ENCODE assay signal across 8 mouse cellular contexts in the genomic region with DNA sequence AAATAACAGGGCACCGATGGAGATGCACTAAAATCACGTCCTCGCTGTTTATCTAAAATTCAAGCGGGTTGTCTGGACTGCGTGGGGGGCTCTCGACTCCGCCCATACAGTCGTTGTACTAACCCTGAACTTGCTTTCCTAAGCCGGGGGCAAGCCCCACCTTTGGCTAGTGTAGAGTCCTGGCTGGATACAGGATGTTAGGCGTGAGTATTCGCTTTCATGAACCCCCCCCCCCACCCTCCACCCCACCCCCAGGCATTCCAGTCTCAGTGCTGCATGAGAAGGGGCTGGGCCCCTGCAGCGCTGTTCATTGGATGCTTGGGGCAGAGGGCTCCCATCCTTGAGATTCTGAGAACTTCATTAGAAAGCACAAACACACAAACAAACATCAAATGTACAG. TPM values are rescaled to one million over a fixed set of nuclear protein-coding genes. Genes with fewer than 3 reads are reported as not detected.
A peak's percentile ranks its signal among the peaks of the same experiment; 100 is the strongest.
DNase-seq lines count a peak whose midpoint lies in the region; ATAC-seq and TF ChIP-seq lines count a peak whose summit lies in the region.

No protein-coding gene starts in this region.

- no peak for TF ChIP-seq CTCF in heart, adult 2 months (IDR thresholded peaks at IDR 0.05)

- TF ChIP-seq EP300 in heart, adult 2 months (IDR thresholded peaks at IDR 0.05; ENCODE audit: insufficient read depth, low read depth, low read length), result no peak

- no peak for TF ChIP-seq POLR2A in heart, adult 2 months (IDR thresholded peaks at IDR 0.05; ENCODE audit: insufficient read depth, low read depth, low read length)

- peaks cover 29 to 36% of the 10 kb centered on the region in 2 experiments for H3K4me1 ChIP-seq in heart, embryonic 14.5 days (ENCODE audit: control insufficient read depth in 2 of 2, insufficient read depth in 2 of 2, low read length in 2 of 2)
- peaks cover 7% of the 10 kb centered on the region for H3K4me1 ChIP-seq in heart, adult 2 months (ENCODE audit: control insufficient read depth, insufficient read depth, low read length)
- peaks cover 66% of the 10 kb centered on the region for H3K4me1 ChIP-seq in hindbrain, embryonic 10.5 days (replicated peaks)
- peaks cover 40% of the 10 kb centered on the region for H3K4me1 ChIP-seq in midbrain, embryonic 12.5 days

- peak overlapping the region; percentile 96 for H3K9ac ChIP-seq in heart, embryonic 14.5 days (ENCODE audit: low read length)
- no peak overlapping the region for H3K9ac ChIP-seq in heart, adult 2 months (ENCODE audit: low read depth, low read length)
- H3K9ac ChIP-seq in midbrain, embryonic 12.5 days (replicated peaks), result no peak overlapping the region

- peak overlapping the region; percentile 82 to 83 for H3K4me3 ChIP-seq in heart, embryonic 14.5 days (ENCODE audit: control insufficient read depth in 1 of 2, insufficient read depth in 1 of 2, low read depth in 1 of 2, low read length in 2 of 2)
- H3K4me3 ChIP-seq in heart, adult 2 months, result no peak overlapping the region; the same call in 1 of the 2 replicates
- peak overlapping the region; percentile 82 for H3K4me3 ChIP-seq in hindbrain, embryonic 10.5 days
- peak overlapping the region; percentile 75; the same call in 1 of the 2 replicates for H3K4me3 ChIP-seq in midbrain, embryonic 12.5 days

- peak overlapping the region; percentile 81 for H3K4me2 ChIP-seq in heart, embryonic 14.5 days (ENCODE audit: low read length)
- peak overlapping the region; percentile 95; the same call in 1 of the 2 replicates for H3K4me2 ChIP-seq in midbrain, embryonic 12.5 days (replicated peaks)

- H3K79me2 ChIP-seq in heart, adult 2 months (replicated peaks; ENCODE audit: control insufficient read depth, insufficient read depth, low read length), result no peaks in the 10 kb centered on the region

- peaks cover 3% of the 10 kb centered on the region; the same call in 1 of the 2 replicates for H3K36me3 ChIP-seq in heart, embryonic 14.5 days (ENCODE audit: control insufficient read depth, insufficient read depth, low read length)
- H3K36me3 ChIP-seq in heart, adult 2 months (ENCODE audit: control insufficient read depth, insufficient read depth, low read length), result no peaks in the 10 kb centered on the region
- H3K36me3 ChIP-seq in hindbrain, embryonic 10.5 days, result peaks cover 4% of the 10 kb centered on the region; the same call in 1 of the 2 replicates
- H3K36me3 ChIP-seq in midbrain, embryonic 12.5 days, result no peaks in the 10 kb centered on the region

- no peak for ATAC-seq in heart, embryonic 14.5 days (ENCODE audit: insufficient number of reproducible peaks, insufficient read depth, low FRiP score, low read depth)
- no peak for ATAC-seq in midbrain, embryonic 12.5 days (ENCODE audit: low FRiP score, low read depth)
- ATAC-seq in monocyte, adult 5-6 weeks (replicated peaks; ENCODE audit: insufficient number of reproducible peaks, low FRiP score, low TSS enrichment, poor library complexity, severe bottlenecking), result no peak

- no peaks in the 10 kb centered on the region for H3K27me3 ChIP-seq in heart, embryonic 14.5 days (ENCODE audit: control insufficient read depth, insufficient read depth, low read length)
- H3K27me3 ChIP-seq in heart, adult 2 months (ENCODE audit: control insufficient read depth, insufficient read depth, low read length), result no peaks in the 10 kb centered on the region
- H3K27me3 ChIP-seq in hindbrain, embryonic 10.5 days (ENCODE audit: insufficient read depth, poor library complexity, severe bottlenecking), result peaks cover 32% of the 10 kb centered on the region
- peaks cover 46% of the 10 kb centered on the region for H3K27me3 ChIP-seq in midbrain, embryonic 12.5 days

- DNase-seq in heart, adult 2 months, result no peak
- peak; percentile 96 for DNase-seq in R1 (ENCODE audit: low read depth, low spot score)
- DNase-seq in hindbrain, embryonic 10.5 days (ENCODE audit: low spot score), result peak; percentile 28
- no peak for DNase-seq in T-cell, adult 2 months (ENCODE audit: low spot score)
- no peak for DNase-seq in gastrocnemius, postnatal 14 days

- WGBS in heart, embryonic 14.5 days, result 6% methylated on average over 12 of the region's 12 CpGs
- WGBS in heart, adult 2 months, result 17% methylated on average over 12 of the region's 12 CpGs
- WGBS in hindbrain, embryonic 10.5 days, result 13% methylated on average over 12 of the region's 12 CpGs
- WGBS in midbrain, embryonic 12.5 days, result 12% methylated on average over 12 of the region's 12 CpGs

- H3K9me3 ChIP-seq in heart, embryonic 14.5 days (ENCODE audit: control insufficient read depth, low read length), result no peaks in the 10 kb centered on the region; the same call in 1 of the 2 replicates
- H3K9me3 ChIP-seq in hindbrain, embryonic 10.5 days, result peaks cover 3% of the 10 kb centered on the region; the same call in 1 of the 2 replicates
- no peaks in the 10 kb centered on the region for H3K9me3 ChIP-seq in midbrain, embryonic 12.5 days

- intact Hi-C loops in heart, adult 2 months (cut with DNase I), result loop anchor here (1.0 to 5.0 kb wide), 3 partner anchors 69 to 183 kb away; no protein-coding TSS in a partner anchor
- intact Hi-C loops in gastrocnemius, postnatal 14 days (cut with DNase I; ENCODE audit: low total_unique reads), result no loop called here

- H3K27ac ChIP-seq in heart, embryonic 14.5 days (replicated peaks in 1 of 2; ENCODE audit: control insufficient read depth in 1 of 2, insufficient read depth in 1 of 2, low read depth in 2 of 2, low read length in 2 of 2), result peak overlapping the region; percentile 41 to 94; a peak in 3 of 4 replicates
- H3K27ac ChIP-seq in heart, adult 2 months, result no peak overlapping the region
- H3K27ac ChIP-seq in hindbrain, embryonic 10.5 days, result peak overlapping the region; percentile 97
- no peak overlapping the region for H3K27ac ChIP-seq in midbrain, embryonic 12.5 days (replicated peaks)

RNA-seq across cellular contexts. Expression of a gene that starts 0.7 kb away (rescaled TPM):
- 106 and 115 TPM in 2 replicates for polyA plus RNA-seq in heart, embryonic 14.5 days (2014; fragmentation: Nextera tagmentation; extraction: Ambion mirVana)
- 10 to 100 TPM; 38.5 to 43.9 TPM for total RNA-seq in heart, adult 2 months (2021)
- polyA plus RNA-seq in heart, adult 2 months (2012; rRNA removed), result 51.0 and 75.1 TPM in 2 replicates
- 83.8 and 87.8 TPM in 2 replicates for polyA plus RNA-seq in hindbrain, embryonic 10.5 days (2016; fragmentation: Nextera tagmentation; extraction: Ambion mirVana)
- 76.1 and 113 TPM in 2 replicates for polyA plus RNA-seq in midbrain, embryonic 12.5 days (2016; fragmentation: Nextera tagmentation; extraction: Ambion mirVana)
- 20.9 to 75.7 TPM (median 27.3 TPM) in 3 replicates for total RNA-seq in monocyte, adult 5-6 weeks (2017)
- 10 to 100 TPM; 15.3 to 19.6 TPM for total RNA-seq in gastrocnemius, postnatal 14 days (2021)

Comparison
In these comparisons a context has a peak if more than half of its experiments do, and no peak if none do; other contexts are left out.
1. H3K27ac ChIP-seq: peak in heart, embryonic 14.5 days (2 of 2) and hindbrain, embryonic 10.5 days (single experiment); none in heart, adult 2 months (single experiment) and midbrain, embryonic 12.5 days (single experiment).
2. DNase-seq: peak in R1 (single experiment) and hindbrain, embryonic 10.5 days (single experiment); none in heart, adult 2 months (0 of 2), T-cell, adult 2 months (single experiment) and gastrocnemius, postnatal 14 days (single experiment).